Mouse (Mus musculus) hindbrain, embryonic 14.5 days (tissue): ENCODE data around the gene Jade1. TPM values are rescaled to one million over a fixed set of nuclear protein-coding genes. Genes with fewer than 3 reads are reported as not detected.
A peak's percentile ranks its signal among the peaks of the same experiment; 100 is the strongest.

Source experiments
- ATAC-seq: fragments of 200-750 bp; cut with Nextera tagmentation; 2 replicates; pipeline ENCODE4 v1.8.0; 2017; ENCODE audit warnings: moderate number of reproducible peaks, mild to moderate bottlenecking, moderate TSS enrichment, moderate library complexity; ENCODE audit not compliant: low FRiP score
- DNase-seq: peaks from one replicate; pipeline ENCODE4 v3.0.0-alpha.2; 2015; ENCODE audit warnings: low spot score
- H3K27ac ChIP-seq: fragments of 300-500 bp; sonication (generic); 2 replicates; pipeline ENCODE4 v1.5.1; 2014; ENCODE audit warnings: mild to moderate bottlenecking, moderate library complexity
- H3K27me3 ChIP-seq: fragments of 300-500 bp; sonication (generic); 2 replicates; pipeline ENCODE4 v1.6.1; 2014; ENCODE audit warnings: mild to moderate bottlenecking, low read length, mixed read lengths; ENCODE audit not compliant: control insufficient read depth, insufficient read depth
- H3K36me3 ChIP-seq: fragments of 300-500 bp; sonication (generic); replicated peaks from 2 replicates; pipeline ENCODE4 v1.6.1; 2014; ENCODE audit not compliant: control insufficient read depth, insufficient read depth
- H3K4me1 ChIP-seq: fragments of 300-500 bp; sonication (generic); replicated peaks from 2 replicates; pipeline ENCODE4 v1.6.1; 2014; ENCODE audit warnings: antibody characterized with exemption, low read length, mixed read lengths; ENCODE audit not compliant: control insufficient read depth, insufficient read depth
- H3K4me2 ChIP-seq: fragments of 300-500 bp; sonication (generic); replicated peaks from 2 replicates; pipeline ENCODE4 v1.6.1; 2014; ENCODE audit warnings: mild to moderate bottlenecking, moderate library complexity
- H3K4me3 ChIP-seq: fragments of 300-500 bp; sonication (generic); replicated peaks from 2 replicates; pipeline ENCODE4 v1.5.1; 2014; ENCODE audit warnings: mild to moderate bottlenecking, low read length
- H3K9ac ChIP-seq: fragments of 300-500 bp; sonication (generic); 2 replicates; pipeline ENCODE4 v1.6.1; 2014
- H3K9me3 ChIP-seq: fragments of 300-500 bp; sonication (generic); 2 replicates; pipeline ENCODE4 v1.6.1; 2016; ENCODE audit warnings: low read length; ENCODE audit not compliant: control insufficient read depth
- WGBS: fragments of 180-500 bp; shearing (Covaris S2); extraction: QIAGEN DNeasy Blood & Tissue Kit; methylation state at CpG from one replicate; pipeline ENCODE4 v1.1.7; 2014; 5-methylcytosine and 5-hydroxymethylcytosine counted together
- polyA plus RNA-seq: library from polyadenylated mRNA; unstranded; fragments of >200 nt; fragmentation: Nextera tagmentation; extraction: Ambion mirVana; gene quantifications from 2 replicates; pipeline ENCODE4 v1.2.1, GENCODE M21; 2014

Jade1 gene
- polyA plus RNA-seq, 1 experiment from 2014 or later: 13.3 TPM

DNA sequence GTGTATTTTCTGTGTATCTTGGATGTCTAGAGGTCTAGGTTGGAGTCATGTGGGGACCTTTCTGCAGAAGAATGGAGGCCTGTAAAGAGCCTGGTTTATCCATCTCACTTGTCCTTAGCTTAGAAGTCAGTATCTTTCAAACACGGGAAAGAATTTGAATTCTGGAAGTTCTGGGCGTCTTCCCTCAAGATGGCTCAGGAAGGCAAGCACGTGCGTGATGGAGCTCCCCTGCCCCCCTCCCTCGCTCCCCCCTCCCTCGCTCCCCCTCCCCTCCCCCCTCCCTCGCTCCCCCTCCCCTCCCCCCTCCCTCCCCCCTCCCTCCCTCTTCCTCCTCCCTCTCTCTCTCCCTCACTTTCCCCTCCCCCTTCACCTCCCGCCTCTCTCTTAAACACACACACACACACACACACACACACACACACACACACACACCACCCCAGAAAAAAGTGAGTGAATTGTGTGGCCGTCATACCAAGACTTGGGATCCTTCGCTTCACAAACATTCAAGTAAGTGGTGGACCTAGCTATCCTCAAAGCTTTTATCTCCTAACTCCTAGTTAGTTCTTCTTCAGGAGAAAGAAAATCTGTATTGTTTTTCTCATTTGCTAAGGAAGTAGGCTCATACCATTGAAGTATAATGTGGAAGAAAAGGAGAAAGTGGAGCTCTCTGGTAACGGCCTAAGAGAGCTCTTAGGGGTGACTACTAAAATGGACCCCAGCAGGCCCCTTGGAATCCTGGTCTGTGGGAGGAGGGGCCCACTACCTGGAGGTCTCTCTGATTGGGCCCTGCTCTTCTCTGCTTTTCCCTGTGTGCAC is 1.1 kb downstream of the Jade1 start:
- H3K36me3 ChIP-seq: no peaks in the 10 kb centered on the region
- H3K4me3 ChIP-seq: no peak overlapping the region
- no peaks in the 10 kb centered on the region for H3K27me3 ChIP-seq
- H3K4me1 ChIP-seq: no peaks in the 10 kb centered on the region
- H3K9me3 ChIP-seq: no peaks in the 10 kb centered on the region
- DNase-seq (no peak), ATAC-seq (no peak)
- WGBS: 85% methylated on average over 9 of the region's 11 CpGs
- H3K27ac ChIP-seq: no peak overlapping the region
- H3K4me2 ChIP-seq: no peak overlapping the region
- no peak overlapping the region for H3K9ac ChIP-seq

DNA sequence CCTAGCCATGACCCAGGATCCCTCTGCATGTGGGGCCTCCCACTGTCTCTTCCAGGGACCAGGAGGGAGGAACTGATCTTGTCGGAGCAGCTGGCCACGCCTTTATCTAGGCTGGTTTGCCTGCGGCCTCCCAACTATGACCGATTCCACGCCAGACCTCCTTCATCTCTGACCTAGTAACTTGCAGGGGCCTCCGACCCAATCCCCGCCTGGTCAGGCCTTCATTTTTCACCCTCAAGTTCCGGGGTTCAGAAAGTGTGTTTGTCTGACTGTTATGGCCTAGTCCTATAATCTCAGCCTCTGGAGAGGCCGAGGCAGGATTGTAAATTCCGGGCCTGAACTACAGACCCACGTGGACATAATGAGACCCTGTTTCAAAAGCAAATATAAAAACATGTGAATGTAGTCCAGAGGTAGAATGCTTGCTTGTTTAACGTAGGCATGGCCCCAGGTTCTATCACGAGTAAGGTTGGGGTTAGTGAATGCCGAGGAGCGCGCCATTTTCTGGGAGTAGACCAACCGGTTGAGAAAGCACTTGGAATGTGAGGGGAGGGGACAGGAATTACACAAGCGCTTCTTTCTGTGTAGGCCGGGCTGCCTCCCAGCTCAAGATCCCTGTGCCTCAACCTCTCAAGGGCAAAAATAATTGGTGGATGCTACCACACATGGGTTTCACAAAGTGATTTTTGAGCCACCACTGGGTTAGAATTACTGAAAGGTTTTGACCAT is 1.9 kb downstream of the Jade1 start:
- Histone ChIP-seq H3K4me2 (no peak overlapping the region), H3K36me3 (no peaks in the 10 kb centered on the region), H3K9ac (no peak overlapping the region), H3K4me3 (no peak overlapping the region), H3K27me3 (no peaks in the 10 kb centered on the region), H3K4me1 (no peaks in the 10 kb centered on the region), H3K27ac (no peak overlapping the region), H3K9me3 (no peaks in the 10 kb centered on the region)
- ATAC-seq (no peak), DNase-seq (no peak)
- WGBS: 94% methylated on average over 19 of the region's 19 CpGs

DNA sequence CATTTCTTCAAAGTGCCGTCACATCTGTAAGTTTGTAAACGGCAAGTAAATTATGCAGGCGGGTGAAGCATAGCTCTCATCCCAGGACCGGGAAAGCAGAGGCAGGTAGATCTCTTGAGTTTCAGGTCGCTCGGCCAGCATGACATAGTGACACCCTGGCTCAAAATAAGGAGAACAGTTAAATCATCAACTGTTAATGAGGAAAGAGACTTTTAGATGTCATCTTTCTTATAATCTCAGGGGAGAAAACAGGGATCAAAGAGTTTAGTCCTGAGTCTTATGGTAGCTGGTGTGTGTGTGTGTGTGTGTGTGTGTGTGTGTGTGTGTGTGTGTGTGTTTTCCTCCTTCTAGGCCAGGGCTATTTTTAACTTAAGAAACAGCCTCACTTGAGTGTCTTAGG is 5.0 kb downstream of the Jade1 start:
- Histone ChIP-seq H3K36me3 (no peaks in the 10 kb centered on the region), H3K4me3 (no peak overlapping the region), H3K27ac (no peak overlapping the region), H3K9ac (no peak overlapping the region), H3K9me3 (no peaks in the 10 kb centered on the region), H3K4me2 (no peak overlapping the region), H3K4me1 (0 out of 2 replicates have a peak, but pooled peaks cover 6% of the 10 kb centered on the region), H3K27me3 (no peaks in the 10 kb centered on the region)
- 93% methylated on average over 6 of the region's 6 CpGs for WGBS
- no peak for DNase-seq
- ATAC-seq: no peak

GRCm38 (mm10) chr3:41561787-41562186 is 6.3 kb downstream of the Jade1 start:
- H3K27ac ChIP-seq: no peak overlapping the region
- 88% methylated on average over 5 of the region's 5 CpGs for WGBS
- H3K9ac ChIP-seq: no peak overlapping the region
- H3K36me3 ChIP-seq: no peaks in the 10 kb centered on the region
- ATAC-seq (no peak), DNase-seq (no peak)
- peaks cover 12% of the 10 kb centered on the region for H3K4me1 ChIP-seq
- H3K4me3 ChIP-seq: no peak overlapping the region
- H3K4me2 ChIP-seq: no peak overlapping the region
- no peaks in the 10 kb centered on the region for H3K27me3 ChIP-seq
- no peaks in the 10 kb centered on the region for H3K9me3 ChIP-seq

GRCm38 (mm10) chr3:41563211-41563931 is 7.8 kb downstream of the Jade1 start:
- Histone ChIP-seq H3K9ac (peak overlapping the region; percentile 85), H3K27ac (peak overlapping the region; percentile 91), H3K4me2 (peak overlapping the region; percentile 95), H3K36me3 (no peaks in the 10 kb centered on the region), H3K9me3 (no peaks in the 10 kb centered on the region), H3K27me3 (no peaks in the 10 kb centered on the region), H3K4me1 (peaks cover 12% of the 10 kb centered on the region), H3K4me3 (peak overlapping the region; percentile 86)
- ATAC-seq (peak; percentile 67), DNase-seq (peak; percentile 73)
- WGBS: under 1% methylated on average over 63 of the region's 81 CpGs

DNA sequence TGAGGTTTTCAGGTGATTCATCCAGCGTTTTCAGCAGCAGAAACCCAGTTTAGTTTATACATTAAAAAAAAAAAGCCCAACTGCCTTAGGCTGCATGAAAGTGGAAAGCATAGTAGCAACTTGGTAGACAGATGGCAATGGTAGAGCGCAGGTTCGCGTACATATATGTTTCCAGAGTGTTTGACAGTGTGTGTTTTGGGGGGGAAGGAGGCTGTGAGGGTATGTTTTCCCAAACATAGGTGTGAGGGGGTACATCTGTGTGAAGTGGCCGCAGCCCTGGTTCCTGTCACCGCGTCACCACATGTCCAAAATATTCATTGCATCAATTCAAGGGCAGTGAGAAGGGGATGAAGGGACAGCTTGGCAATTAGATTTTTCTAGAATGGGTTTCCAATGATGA is 8.5 kb downstream of the Jade1 start:
- ATAC-seq (no peak), DNase-seq (no peak)
- Histone ChIP-seq H3K27ac (peak overlapping the region; percentile 91), H3K9ac (peak overlapping the region; percentile 85), H3K4me1 (peaks cover 12% of the 10 kb centered on the region), H3K36me3 (no peaks in the 10 kb centered on the region), H3K27me3 (no peaks in the 10 kb centered on the region), H3K9me3 (no peaks in the 10 kb centered on the region), H3K4me2 (peak overlapping the region; percentile 95), H3K4me3 (peak overlapping the region; percentile 86)
- under 1% methylated on average over 7 of the region's 7 CpGs for WGBS

GRCm38 (mm10) chr3:41564471-41565213 is 9.1 kb downstream of the Jade1 start:
- H3K27ac ChIP-seq: peak overlapping the region; percentile 93
- peaks cover 12% of the 10 kb centered on the region for H3K4me1 ChIP-seq
- H3K36me3 ChIP-seq: no peaks in the 10 kb centered on the region
- DNase-seq (peak; percentile 68), ATAC-seq (peak; percentile 50)
- no peaks in the 10 kb centered on the region for H3K27me3 ChIP-seq
- H3K9ac ChIP-seq: peak overlapping the region; percentile 85
- H3K9me3 ChIP-seq: no peaks in the 10 kb centered on the region
- under 1% methylated on average over 39 of the region's 60 CpGs for WGBS
- H3K4me2 ChIP-seq: peak overlapping the region; percentile 95
- peak overlapping the region; percentile 86 for H3K4me3 ChIP-seq

GRCm38 (mm10) chr3:41565410-41565823 is 9.9 kb downstream of the Jade1 start:
- DNase-seq (peak; percentile 77), ATAC-seq (peak; percentile 74)
- peaks cover 12% of the 10 kb centered on the region for H3K4me1 ChIP-seq
- no peaks in the 10 kb centered on the region for H3K36me3 ChIP-seq
- H3K9me3 ChIP-seq: no peaks in the 10 kb centered on the region
- H3K9ac ChIP-seq: peak overlapping the region; percentile 85
- H3K27me3 ChIP-seq: no peaks in the 10 kb centered on the region
- peak overlapping the region; percentile 86 for H3K4me3 ChIP-seq
- H3K27ac ChIP-seq: peak overlapping the region; percentile 93
- H3K4me2 ChIP-seq: peak overlapping the region; percentile 95
- WGBS: under 1% methylated on average over 51 of the region's 61 CpGs
